Mouse (Mus musculus): Measurements from ENCODE around the gene Tmem259.

- peak; percentile 89 to 96 (median 95) for TF ChIP-seq CTCF (IDR thresholded peaks at IDR 0.05 in 2 of 3, conservative IDR thresholded peaks at IDR 0.05 in 1 of 3; ENCODE audit: control insufficient read depth in 1 of 3, insufficient read depth in 1 of 3, low read depth in 2 of 3, low read length in 3 of 3, poor library complexity in 1 of 3, severe bottlenecking in 1 of 3)
- peak; percentile 81 for TF ChIP-seq ZC3H11A (IDR thresholded peaks at IDR 0.05; ENCODE audit: low read depth, low read length)
- no peak for TF ChIP-seq POLR2AphosphoS2 (IDR thresholded peaks at IDR 0.05; ENCODE audit: low read length)
- TF ChIP-seq EP300 (IDR thresholded peaks at IDR 0.05; ENCODE audit: low read depth in 1 of 2, low read length in 2 of 2), result no peak
- no peak for TF ChIP-seq POLR2AphosphoS5 (IDR thresholded peaks at IDR 0.05; ENCODE audit: borderline replicate concordance, low read depth, low read length)
- TF ChIP-seq ZNF384 (IDR thresholded peaks at IDR 0.05; ENCODE audit: low read depth, low read length), result no peak
- TF ChIP-seq POLR2A (IDR thresholded peaks at IDR 0.05; ENCODE audit: control insufficient read depth in 1 of 2, insufficient read depth in 1 of 2, low read depth in 1 of 2, low read length in 2 of 2, poor library complexity in 1 of 2), result no peak
Measured at GRCm38 (mm10) chr10:79958140-79958816, 25.9 kb downstream of the Tmem259 start.
